In genomic region chr5:149367544-149368466, GRCm38 (mm10) we compare ENCODE assay signal across 16 mouse cellular contexts. TPM values are rescaled to one million over a fixed set of nuclear protein-coding genes. Genes with fewer than 3 reads are reported as not detected.
DNase-seq lines count a peak whose midpoint lies in the region; ATAC-seq lines count a peak whose summit lies in the region.
"Had no signal": no experiment of that assay in that cellular context is flagged by ENCODE, and none has a peak within 500 bp of the region (broad histone marks: within the 10 kb centered on the region; RNA-seq: fewer than 3 reads in every experiment).

No protein-coding gene starts in this region.

- peaks cover 16% of the 10 kb centered on the region for H3K4me1 ChIP-seq in heart, embryonic 16.5 days (ENCODE audit: control insufficient read depth, insufficient read depth, low read length)
- peaks cover 16% of the 10 kb centered on the region for H3K4me1 ChIP-seq in hindbrain, embryonic 13.5 days (replicated peaks)
- H3K4me1 ChIP-seq: forebrain, embryonic 13.5 days had no signal

- WGBS in heart, embryonic 16.5 days: 51% methylated on average over 7 of the region's 7 CpGs
- 75% methylated on average over 7 of the region's 7 CpGs for WGBS in hindbrain, embryonic 13.5 days

- H3K27ac ChIP-seq in heart, embryonic 16.5 days (ENCODE audit: low read length): no peak overlapping the region
- H3K27ac ChIP-seq in hindbrain, embryonic 13.5 days: no peak overlapping the region
- H3K27ac ChIP-seq: forebrain, embryonic 13.5 days; heart, embryonic 15.5 days; liver, embryonic 14.5 days had no signal

- no peaks in the 10 kb centered on the region; the same call in 1 of the 2 replicates for H3K27me3 ChIP-seq in heart, embryonic 16.5 days (ENCODE audit: control insufficient read depth, insufficient read depth, low read length)
- no peaks in the 10 kb centered on the region for H3K27me3 ChIP-seq in hindbrain, embryonic 13.5 days
- H3K27me3 ChIP-seq: forebrain, embryonic 13.5 days; heart, embryonic 15.5 days had no signal

- DNase-seq in heart, postnatal 25 days (ENCODE audit: low spot score): no peak
- peak; percentile 96 for DNase-seq in thymus, postnatal 0 days (ENCODE audit: low spot score)
- no peak for DNase-seq in MN1 (ENCODE audit: low spot score)
- no peak for DNase-seq in left cerebral cortex, adult 9 months (ENCODE audit: low spot score in 2 of 2)
- DNase-seq: adrenal gland, postnatal 25 days; cerebellum, postnatal 14 days; kidney, postnatal 10 days; lung, postnatal 14 days; midbrain, embryonic 14.5 days had no signal

- H3K4me2 ChIP-seq in heart, embryonic 16.5 days (ENCODE audit: low read depth, low read length): no peak overlapping the region
- H3K4me2 ChIP-seq in hindbrain, embryonic 13.5 days: no peak overlapping the region
- H3K4me2 ChIP-seq: forebrain, embryonic 13.5 days; heart, embryonic 15.5 days had no signal

- ATAC-seq in heart, embryonic 16.5 days (replicated peaks; ENCODE audit: extremely low read depth, insufficient read depth, low FRiP score): peak; percentile 47
- peak; percentile 80 for ATAC-seq in CD4-positive, CD25-positive, alpha-beta regulatory T cell, adult 4 months
- peak; percentile 66 to 67 for ATAC-seq in hematopoietic stem cell, adult 5-6 weeks (replicated peaks in 1 of 2; ENCODE audit: insufficient read depth in 1 of 2, low FRiP score in 2 of 2, low TSS enrichment in 1 of 2, low read depth in 1 of 2, poor library complexity in 2 of 2, severe bottlenecking in 2 of 2)
- ATAC-seq in hindbrain, embryonic 13.5 days (ENCODE audit: low FRiP score): no peak
- ATAC-seq: forebrain, embryonic 13.5 days had no signal

- no peak overlapping the region for H3K4me3 ChIP-seq in heart, embryonic 16.5 days (ENCODE audit: low read length)
- H3K4me3 ChIP-seq in hindbrain, embryonic 13.5 days: no peak overlapping the region
- H3K4me3 ChIP-seq: forebrain, embryonic 13.5 days; heart, embryonic 15.5 days had no signal

- no peak overlapping the region for H3K9ac ChIP-seq in heart, embryonic 16.5 days (ENCODE audit: low read length)
- no peak overlapping the region for H3K9ac ChIP-seq in hindbrain, embryonic 13.5 days
- H3K9ac ChIP-seq: forebrain, embryonic 13.5 days; heart, embryonic 15.5 days; liver, embryonic 14.5 days had no signal

- intact Hi-C loops in heart, postnatal 25 days (cut with DNase I): no loop called here

- H3K36me3 ChIP-seq in heart, embryonic 16.5 days (ENCODE audit: control insufficient read depth, insufficient read depth): no peaks in the 10 kb centered on the region
- no peaks in the 10 kb centered on the region for H3K36me3 ChIP-seq in hindbrain, embryonic 13.5 days
- H3K36me3 ChIP-seq: heart, embryonic 15.5 days had no signal

- no peaks in the 10 kb centered on the region for H3K9me3 ChIP-seq in heart, embryonic 16.5 days (replicated peaks; ENCODE audit: control insufficient read depth, low read length)
- no peaks in the 10 kb centered on the region for H3K9me3 ChIP-seq in hindbrain, embryonic 13.5 days
- H3K9me3 ChIP-seq: forebrain, embryonic 13.5 days; heart, embryonic 15.5 days had no signal

RNA-seq across cellular contexts. Expression of gene Medag, which starts 43.7 kb away (rescaled TPM):
- polyA plus RNA-seq in heart, embryonic 16.5 days (2015; fragmentation: Nextera tagmentation; extraction: Ambion mirVana): 1.6 and 2.2 TPM in 2 replicates
- total RNA-seq in heart, postnatal 25 days (2021): 10 to 100 TPM; 16.2 to 16.7 TPM
- polyA plus RNA-seq in CD4-positive, CD25-positive, alpha-beta regulatory T cell, adult 4 months (2017; shearing (Covaris generic)): 1 to 10 TPM; 2.4 to 2.7 TPM
- total RNA-seq in hematopoietic stem cell, adult 5-6 weeks (2017): 0.30 and 1.2 TPM in 2 replicates
- 1.3 and 2.0 TPM in 2 replicates for polyA plus RNA-seq in thymus, postnatal 0 days (2015; fragmentation: Nextera tagmentation; extraction: Ambion mirVana)
- polyA plus RNA-seq in hindbrain, embryonic 13.5 days (2015; fragmentation: Nextera tagmentation; extraction: Ambion mirVana): 2.1 and 2.5 TPM in 2 replicates
